Mouse (Mus musculus) liver, embryonic 11.5 days (tissue): ENCODE results near the gene Tctn1. TPM values are rescaled to one million over a fixed set of nuclear protein-coding genes. Genes with fewer than 3 reads are reported as not detected.

Source experiments
- ATAC-seq: fragments of 200-750 bp; cut with Nextera tagmentation; replicated peaks from 2 replicates; pipeline ENCODE4 v1.8.0; 2017; ENCODE audit warnings: moderate number of reproducible peaks, mild to moderate bottlenecking, moderate TSS enrichment, moderate library complexity; ENCODE audit not compliant: low FRiP score
- DNase-seq: peaks from one replicate; pipeline ENCODE4 v3.0.0-alpha.2; 2017; ENCODE audit warnings: low spot score
- H3K27ac ChIP-seq: fragments of 300-500 bp; sonication (generic); 2 replicates; pipeline ENCODE4 v1.5.1; 2014; ENCODE audit warnings: mild to moderate bottlenecking, low read depth, low read length, control low read depth
- H3K27me3 ChIP-seq: fragments of 300-500 bp; sonication (generic); replicated peaks from 2 replicates; pipeline ENCODE4 v1.6.1; 2014; ENCODE audit warnings: low read length, mixed read lengths; ENCODE audit not compliant: control insufficient read depth, insufficient read depth
- H3K36me3 ChIP-seq: fragments of 300-500 bp; sonication (generic); 2 replicates; pipeline ENCODE4 v1.6.1; 2014; ENCODE audit warnings: mild to moderate bottlenecking, low read length, moderate library complexity, mixed read lengths; ENCODE audit not compliant: control insufficient read depth, insufficient read depth
- H3K4me1 ChIP-seq: fragments of 300-500 bp; sonication (generic); replicated peaks from 2 replicates; pipeline ENCODE4 v1.6.1; 2014; ENCODE audit warnings: low read length, mixed read lengths; ENCODE audit not compliant: control insufficient read depth, insufficient read depth
- H3K4me2 ChIP-seq: fragments of 300-500 bp; sonication (generic); 2 replicates; pipeline ENCODE4 v1.6.1; 2014; ENCODE audit warnings: mild to moderate bottlenecking, control low read depth, moderate library complexity
- H3K4me3 ChIP-seq: fragments of 300-500 bp; sonication (generic); 2 replicates; pipeline ENCODE4 v1.5.1; 2014; ENCODE audit warnings: low read depth, low read length, control low read depth
- H3K9ac ChIP-seq: fragments of 300-500 bp; sonication (generic); 2 replicates; pipeline ENCODE4 v1.6.1; 2014; ENCODE audit warnings: low read depth, low read length, control low read depth
- H3K9me3 ChIP-seq: fragments of 300-500 bp; sonication (generic); 2 replicates; pipeline ENCODE4 v1.6.1; 2016; ENCODE audit warnings: low read length, inconsistent platforms, mixed read lengths; ENCODE audit not compliant: control insufficient read depth
- WGBS: fragments of 180-500 bp; shearing (Covaris S2); extraction: QIAGEN DNeasy Blood & Tissue Kit; methylation state at CpG from one replicate; pipeline ENCODE4 v1.1.7; 2014; 5-methylcytosine and 5-hydroxymethylcytosine counted together
- polyA plus RNA-seq: library from polyadenylated mRNA; unstranded; fragments of >200 nt; fragmentation: Nextera tagmentation; extraction: Ambion mirVana; gene quantifications from 2 replicates; pipeline ENCODE4 v1.2.1, GENCODE M21; 2014

Tctn1 gene
- polyA plus RNA-seq, 1 experiment from 2014 or later, result 3.1 TPM

DNA sequence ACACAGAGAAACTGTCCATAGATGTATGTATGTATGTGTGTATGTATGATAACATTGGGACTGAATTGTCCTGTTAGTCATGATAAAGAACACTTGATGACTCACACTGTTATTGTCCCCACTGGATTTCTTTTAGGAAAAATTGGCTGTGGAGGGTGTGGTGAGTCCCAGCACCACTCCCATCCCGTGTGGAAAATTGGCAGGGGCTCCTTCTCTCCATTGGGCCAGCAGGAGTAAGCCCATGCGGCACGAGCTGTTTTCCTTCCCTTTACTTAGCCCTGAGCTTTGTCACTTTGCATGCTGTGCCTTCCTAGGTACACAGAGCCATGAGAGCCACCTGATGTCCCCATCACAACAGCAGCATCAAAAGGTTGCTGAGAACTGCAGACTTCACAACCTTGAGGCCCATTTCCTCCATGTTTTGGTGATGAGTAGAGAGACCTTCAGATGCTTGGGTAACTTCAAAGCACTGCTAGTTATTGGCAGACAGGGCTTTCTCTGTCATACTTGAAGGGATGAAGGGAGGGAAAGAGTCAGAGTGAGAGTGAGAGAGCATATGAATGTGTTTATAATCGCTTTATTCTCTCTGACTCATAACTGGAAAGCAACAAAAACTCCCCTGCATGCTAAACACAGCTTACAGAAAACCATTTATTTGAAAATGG lies 24.0 kb upstream of the Tctn1 start:
- no peak overlapping the region for H3K27ac ChIP-seq
- H3K36me3 ChIP-seq, result peaks cover 7% of the 10 kb centered on the region
- H3K9ac ChIP-seq, result no peak overlapping the region
- no peak overlapping the region for H3K4me2 ChIP-seq
- ATAC-seq, result no peak
- no peak overlapping the region for H3K4me3 ChIP-seq
- H3K27me3 ChIP-seq, result no peaks in the 10 kb centered on the region
- no peak for DNase-seq
- 87% methylated on average over 4 of the region's 4 CpGs for WGBS
- no peaks in the 10 kb centered on the region for H3K9me3 ChIP-seq
- peaks cover 48% of the 10 kb centered on the region for H3K4me1 ChIP-seq

GRCm38 (mm10) chr5:122287026-122287425 lies 22.8 kb upstream of the Tctn1 start:
- no peak overlapping the region for H3K27ac ChIP-seq
- H3K36me3 ChIP-seq, result peaks cover 7% of the 10 kb centered on the region
- no peak for DNase-seq
- no peak for ATAC-seq
- WGBS, result 56% methylated on average over 4 of the region's 4 CpGs
- H3K4me3 ChIP-seq, result no peak overlapping the region
- H3K9ac ChIP-seq, result no peak overlapping the region
- peaks cover 39% of the 10 kb centered on the region for H3K4me1 ChIP-seq
- no peaks in the 10 kb centered on the region for H3K9me3 ChIP-seq
- H3K27me3 ChIP-seq, result no peaks in the 10 kb centered on the region
- no peak overlapping the region for H3K4me2 ChIP-seq

DNA sequence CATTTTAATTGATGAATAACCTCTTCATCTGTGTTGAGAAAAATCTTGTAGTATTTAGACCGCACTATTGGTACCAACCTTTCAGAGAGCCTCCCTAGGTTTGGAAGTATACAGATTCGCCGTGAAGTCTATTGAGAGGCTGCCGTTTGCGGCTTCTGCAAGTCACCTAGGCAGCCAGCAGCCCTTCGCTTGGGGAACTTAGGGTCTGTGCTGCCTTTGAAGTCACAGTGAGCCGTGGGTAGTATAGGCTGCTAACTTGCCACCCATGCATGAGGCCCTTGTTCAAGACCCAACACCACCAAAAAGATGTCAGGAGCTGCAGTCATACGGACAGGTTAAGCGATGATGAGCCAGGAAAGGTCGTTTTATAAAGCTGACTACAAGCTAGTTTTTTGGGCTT lies 21.9 kb upstream of the Tctn1 start:
- peak overlapping the region; percentile 96 for H3K4me2 ChIP-seq
- H3K4me3 ChIP-seq, result peak overlapping the region; percentile 92; the same call in 1 of the 2 replicates
- no peak overlapping the region for H3K27ac ChIP-seq
- 83% methylated on average over 10 of the region's 10 CpGs for WGBS
- H3K9ac ChIP-seq, result no peak overlapping the region
- ATAC-seq (no peak), DNase-seq (no peak)
- H3K36me3 ChIP-seq, result peaks cover 7% of the 10 kb centered on the region
- no peaks in the 10 kb centered on the region for H3K9me3 ChIP-seq
- peaks cover 31% of the 10 kb centered on the region for H3K4me1 ChIP-seq
- H3K27me3 ChIP-seq, result no peaks in the 10 kb centered on the region

- peaks cover 7% of the 10 kb centered on the region for H3K36me3 ChIP-seq
- H3K9ac ChIP-seq, result no peak overlapping the region; the same call in 1 of the 2 replicates
- peaks cover 27% of the 10 kb centered on the region for H3K4me1 ChIP-seq
- ATAC-seq, result no peak
- no peak overlapping the region for H3K27ac ChIP-seq
- H3K27me3 ChIP-seq, result no peaks in the 10 kb centered on the region
- H3K4me2 ChIP-seq, result peak overlapping the region; percentile 96
- H3K4me3 ChIP-seq, result peak overlapping the region; percentile 92
- no peaks in the 10 kb centered on the region for H3K9me3 ChIP-seq
- 53% methylated on average over 7 of the region's 7 CpGs for WGBS
- no peak for DNase-seq
Observed at GRCm38 (mm10) chr5:122285767-122286150, 21.5 kb upstream of the Tctn1 start.

DNA sequence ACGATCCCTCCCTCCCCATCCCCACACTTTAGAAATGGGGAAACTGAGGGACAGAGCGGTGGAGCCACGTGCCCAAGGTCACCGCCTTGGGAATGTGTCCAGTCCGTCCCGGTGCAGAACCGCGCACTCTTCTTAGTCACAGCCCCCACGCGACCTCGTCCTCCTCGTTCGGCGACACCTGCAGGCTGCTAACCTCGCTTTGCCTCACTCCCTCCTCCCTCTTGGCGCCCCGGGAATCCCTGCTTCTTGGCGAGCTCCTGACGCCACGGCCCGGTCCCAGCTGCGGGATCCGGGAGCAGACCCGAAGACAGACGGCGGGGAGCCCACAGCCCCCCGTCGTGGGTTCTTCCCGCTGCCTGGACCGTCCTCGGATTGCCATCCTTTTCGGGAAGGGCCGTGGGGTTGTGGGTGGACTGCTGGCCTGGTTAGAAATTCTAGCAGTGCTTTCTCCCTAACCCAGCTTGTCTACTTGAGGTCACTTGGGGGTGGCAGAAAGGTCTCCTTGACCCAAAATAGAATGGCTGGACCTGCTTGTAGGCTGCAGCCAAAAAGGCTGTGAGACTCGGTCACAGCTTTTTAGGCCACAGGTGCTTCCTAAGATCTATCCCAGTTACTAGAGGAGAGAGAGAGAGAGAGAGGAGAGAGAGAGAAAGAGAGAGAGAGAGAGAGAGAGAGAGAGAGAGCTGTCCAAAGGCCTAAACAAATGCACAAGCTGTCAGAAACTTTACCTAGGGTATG lies 20.9 kb upstream of the Tctn1 start:
- H3K4me2 ChIP-seq, result peak overlapping the region; percentile 96
- H3K36me3 ChIP-seq, result peaks cover 7% of the 10 kb centered on the region
- under 1% methylated on average over 34 of the region's 34 CpGs for WGBS
- ATAC-seq (peak; percentile 48), DNase-seq (peak; percentile 69)
- H3K27ac ChIP-seq, result peak overlapping the region; percentile 51; the same call in 1 of the 2 replicates
- peak overlapping the region; percentile 92 for H3K4me3 ChIP-seq
- no peaks in the 10 kb centered on the region for H3K27me3 ChIP-seq
- peak overlapping the region; percentile 85 for H3K9ac ChIP-seq
- H3K4me1 ChIP-seq, result peaks cover 27% of the 10 kb centered on the region
- H3K9me3 ChIP-seq, result no peaks in the 10 kb centered on the region

DNA sequence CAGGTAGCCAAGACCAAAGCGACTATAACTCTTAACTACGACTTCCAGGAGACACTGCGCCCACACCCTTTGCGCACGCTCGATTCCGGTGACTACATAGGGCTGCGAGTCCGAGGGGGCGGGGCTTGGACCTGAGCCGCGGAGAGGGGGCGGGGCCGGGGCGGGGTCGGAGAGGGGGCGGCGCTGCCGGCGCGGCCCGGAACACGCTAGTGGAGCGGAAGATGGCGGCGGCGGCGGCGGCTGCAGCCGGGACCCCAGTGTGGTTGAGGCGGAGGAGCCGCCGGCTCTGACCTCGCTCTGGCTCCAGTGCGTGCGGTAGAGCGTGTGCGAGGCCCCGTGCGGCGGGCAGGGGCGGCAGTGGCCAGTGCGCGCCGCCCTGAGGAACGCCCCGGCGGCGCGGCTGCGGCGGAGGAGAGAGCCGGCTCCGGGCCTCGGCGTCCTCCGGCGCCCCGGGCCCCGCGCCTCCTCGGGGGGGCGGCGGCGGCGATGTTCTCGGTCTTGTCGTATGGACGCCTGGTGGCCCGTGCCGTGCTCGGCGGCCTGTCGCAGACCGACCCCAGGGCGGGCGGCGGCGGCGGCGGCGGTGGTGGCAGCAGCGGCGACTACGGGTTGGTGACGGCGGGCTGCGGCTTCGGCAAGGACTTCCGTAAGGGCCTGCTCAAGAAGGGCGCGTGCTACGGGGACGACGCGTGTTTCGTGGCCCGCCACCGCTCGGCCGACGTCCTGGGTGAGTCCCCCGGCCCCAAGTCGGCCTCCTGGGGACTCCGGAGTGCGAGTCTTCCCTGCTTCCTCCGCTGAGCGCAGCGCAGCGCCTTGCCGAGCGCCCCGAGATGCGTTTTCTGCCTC lies 20.1 kb upstream of the Tctn1 start, which contains the start of gene Pptc7:
Gene Pptc7, plus strand, starts transcription at position 183 of the 846 bp plus-strand sequence.
- peaks cover 27% of the 10 kb centered on the region for H3K4me1 ChIP-seq
- H3K27me3 ChIP-seq, result no peaks in the 10 kb centered on the region
- DNase-seq (peak; percentile 90), ATAC-seq (peak; percentile 92)
- H3K27ac ChIP-seq, result peak within 1 kb of the TSS; percentile 51
- H3K4me3 ChIP-seq, result peak within 1 kb of the TSS; percentile 92
- under 1% methylated on average over 101 of the region's 114 CpGs for WGBS
- H3K9ac ChIP-seq, result peak within 1 kb of the TSS; percentile 85
- peak within 1 kb of the TSS; percentile 96 for H3K4me2 ChIP-seq
- H3K36me3 ChIP-seq, result peaks cover 7% of the 10 kb centered on the region
- H3K9me3 ChIP-seq, result no peaks in the 10 kb centered on the region

DNA sequence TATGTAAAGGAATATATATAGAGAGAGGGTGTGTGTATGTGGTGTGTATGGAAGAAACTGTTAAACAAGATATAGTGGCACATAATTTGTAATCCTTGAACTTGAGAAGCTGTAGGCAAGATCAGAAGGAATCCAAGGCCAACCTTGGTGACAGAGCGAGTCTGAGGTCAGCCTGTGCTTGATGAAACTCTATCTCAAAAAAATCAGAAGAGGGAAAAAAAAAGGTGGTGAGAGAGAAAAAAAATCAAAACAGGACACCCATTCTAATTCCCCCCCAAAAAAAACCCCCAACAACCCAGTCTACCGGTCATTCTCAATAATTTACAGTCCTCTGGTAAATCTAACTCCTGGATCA lies 19.5 kb upstream of the Tctn1 start:
- no peak overlapping the region for H3K9ac ChIP-seq
- H3K9me3 ChIP-seq, result no peaks in the 10 kb centered on the region
- peaks cover 5% of the 10 kb centered on the region; the same call in 1 of the 2 replicates for H3K36me3 ChIP-seq
- no peaks in the 10 kb centered on the region for H3K27me3 ChIP-seq
- H3K4me1 ChIP-seq, result peaks cover 27% of the 10 kb centered on the region
- WGBS, result 21% methylated on average over 2 of the region's 2 CpGs
- peak overlapping the region; percentile 92 for H3K4me3 ChIP-seq
- H3K4me2 ChIP-seq, result peak overlapping the region; percentile 96
- ATAC-seq (no peak), DNase-seq (no peak)
- H3K27ac ChIP-seq, result no peak overlapping the region

GRCm38 (mm10) chr5:122280827-122281462 lies 16.7 kb upstream of the Tctn1 start:
- DNase-seq, result no peak
- no peak for ATAC-seq
- 31% methylated on average over 19 of the region's 19 CpGs for WGBS
- Histone ChIP-seq H3K4me2 (peak overlapping the region; percentile 3; the same call in 1 of the 2 replicates), H3K36me3 (no peaks in the 10 kb centered on the region), H3K9me3 (no peaks in the 10 kb centered on the region), H3K4me3 (no peak overlapping the region), H3K27me3 (no peaks in the 10 kb centered on the region), H3K9ac (no peak overlapping the region), H3K27ac (no peak overlapping the region), H3K4me1 (peaks cover 6% of the 10 kb centered on the region)
